Mouse (Mus musculus) hematopoietic stem cell, adult 5-6 weeks (primary cell): ENCODE data around the gene Gprc5c. TPM values are rescaled to one million over a fixed set of nuclear protein-coding genes. Genes with fewer than 3 reads are reported as not detected.

Experiments
- total RNA-seq: library from RNA; stranded (forward); fragments of 172-1452, 232-1000 nt; gene quantifications from 2 replicates; pipeline ENCODE4 v1.2.3, GENCODE M21; 2017

Gene Gprc5c
- total RNA-seq, 1 experiment from 2014 or later = not detected

Other genes starting within 250 kb of the Gprc5c start
- 3,442 and 3,720 TPM in 2 replicates for gene Rpl38, start 182.6 kb upstream of the Gprc5c start, total RNA-seq
- 3.0 and 3.3 TPM in 2 replicates for gene Ttyh2, start 175.7 kb upstream of the Gprc5c start, total RNA-seq
- not detected in 2 replicates for gene Dnaic2, start 123.7 kb upstream of the Gprc5c start, total RNA-seq
- 1.9 and 2.0 TPM in 2 replicates for gene Kif19a, start 85.8 kb upstream of the Gprc5c start, total RNA-seq
- not detected in 2 replicates for gene Btbd17, start 55.2 kb upstream of the Gprc5c start, total RNA-seq
- not detected in 2 replicates for gene Gpr142, start 52.2 kb upstream of the Gprc5c start, total RNA-seq
- 10.7 and 19.2 TPM in 2 replicates for gene Cd300a, start 38.9 kb downstream of the Gprc5c start, total RNA-seq
- 3.5 and 16.8 TPM in 2 replicates for gene Cd300lb, start 83.2 kb downstream of the Gprc5c start, total RNA-seq
- not detected in 2 replicates for gene Cd300c, start 118.0 kb downstream of the Gprc5c start, total RNA-seq
- 0.99 and 4.9 TPM in 2 replicates for gene Cd300ld, start 138.8 kb downstream of the Gprc5c start, total RNA-seq
- 3.1 and 4.4 TPM in 2 replicates for gene Cd300c2, start 150.7 kb downstream of the Gprc5c start, total RNA-seq
- not detected in 2 replicates for gene Cd300ld2, start 165.0 kb downstream of the Gprc5c start, total RNA-seq
- gene Cd300ld4, start 175.9 kb downstream of the Gprc5c start, total RNA-seq = not detected in 2 replicates
- gene Cd300ld5, start 186.6 kb downstream of the Gprc5c start, total RNA-seq = not detected in 2 replicates
- 2.3 TPM in 1 of 2 replicates, not detected in the other for gene Cd300ld3, start 197.3 kb downstream of the Gprc5c start, total RNA-seq
- gene Cd300e, start 211.0 kb downstream of the Gprc5c start, total RNA-seq = 0.94 TPM in 1 of 2 replicates, not detected in the other
- 79.7 TPM in 2 replicates for gene Rab37, start 240.3 kb downstream of the Gprc5c start, total RNA-seq